Mouse (Mus musculus) brain, embryonic 14.5 days (tissue): ENCODE results near the gene 0610040J01Rik.

ENCODE experiments used
- CTCF ChIP-seq: fragments of 200-500 bp; IDR thresholded peaks from 2 replicates; pipeline ENCODE4 v1.5.1; 2012; ENCODE audit warnings: inconsistent platforms, mild to moderate bottlenecking, moderate library complexity, borderline replicate concordance; ENCODE audit not compliant: insufficient read depth, insufficient read length; ENCODE audit errors: extremely low read depth
- POLR2A ChIP-seq: fragments of 200-500 bp; IDR thresholded peaks from 2 replicates; pipeline ENCODE4 v1.6.1; 2012; ENCODE audit warnings: mild to moderate bottlenecking, inconsistent platforms, borderline replicate concordance; ENCODE audit not compliant: poor library complexity, insufficient read depth, insufficient read length, severe bottlenecking; ENCODE audit errors: extremely low read depth

DNA sequence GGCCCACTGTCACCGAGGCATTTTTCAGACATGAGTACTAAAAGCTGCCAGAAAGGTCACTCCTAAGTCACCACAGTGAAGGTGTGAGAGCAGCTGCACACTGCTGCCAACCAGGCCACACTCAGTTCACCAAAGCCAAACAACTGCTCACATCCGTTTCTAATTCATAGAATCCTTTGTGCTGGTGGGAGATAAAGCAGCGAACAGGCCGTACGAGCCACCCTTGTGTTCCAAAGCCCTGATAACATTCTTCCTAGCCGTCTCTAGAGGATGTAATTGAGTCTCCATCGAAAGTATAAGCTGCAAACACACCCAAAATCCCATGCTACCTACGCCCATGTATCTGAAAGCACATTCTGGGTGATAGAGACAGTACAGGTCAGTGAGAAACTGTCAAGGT lies 9.7 kb downstream of the 0610040J01Rik start:
- no peak for TF ChIP-seq CTCF
- no peak for TF ChIP-seq POLR2A
